Mouse (Mus musculus) bone marrow, adult 2 months (tissue): ENCODE measurements around the gene Gm14214.

Experiments used
- CTCF ChIP-seq: fragments of 200-500 bp; IDR thresholded peaks from 2 replicates; pipeline ENCODE4 v1.5.1; 2011; ENCODE audit warnings: low read length, control low read depth; ENCODE audit not compliant: control insufficient read depth, insufficient read depth
- POLR2A ChIP-seq: fragments of 200-500 bp; IDR thresholded peaks from 2 replicates; pipeline ENCODE4 v1.6.1; 2011; ENCODE audit warnings: low read depth, mild to moderate bottlenecking, control low read depth, low read length, borderline replicate concordance; ENCODE audit not compliant: control insufficient read depth

DNA sequence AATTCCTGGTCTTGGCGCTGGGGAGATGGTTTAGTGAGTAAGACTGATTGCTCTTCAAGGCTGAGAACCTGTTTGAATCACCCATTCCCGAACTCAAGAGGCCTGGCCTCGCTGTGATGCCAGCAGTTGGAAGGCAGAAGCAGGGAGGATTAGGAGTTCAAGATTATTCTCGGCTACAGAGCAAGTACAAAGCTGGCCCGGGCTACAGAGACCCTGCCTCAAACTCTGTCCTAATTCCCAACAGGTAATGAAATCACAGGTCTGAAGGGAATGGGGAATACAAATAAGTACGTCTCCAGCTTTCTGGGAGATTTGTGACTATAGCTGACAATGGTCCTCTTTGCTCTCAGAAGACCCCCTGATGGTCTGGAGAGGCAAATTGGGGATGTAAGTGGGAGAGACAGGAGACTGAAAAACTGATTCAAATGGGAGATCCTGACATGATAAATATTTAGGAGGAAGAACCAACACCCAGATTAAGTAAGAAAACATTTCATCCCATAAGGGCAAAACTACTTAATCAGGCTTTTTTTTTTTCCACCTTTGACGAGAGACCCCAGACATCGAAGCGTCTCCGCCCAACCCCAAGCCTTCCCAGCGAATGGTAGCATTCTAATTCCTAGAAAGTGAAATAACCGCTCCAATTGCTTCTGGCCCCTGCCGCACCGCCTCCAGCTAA lies 20.3 kb upstream of the Gm14214 start:
- TF ChIP-seq CTCF = no peak
- no peak for TF ChIP-seq POLR2A
